ENCODE assay signal across 17 mouse cellular contexts in the genomic region with DNA sequence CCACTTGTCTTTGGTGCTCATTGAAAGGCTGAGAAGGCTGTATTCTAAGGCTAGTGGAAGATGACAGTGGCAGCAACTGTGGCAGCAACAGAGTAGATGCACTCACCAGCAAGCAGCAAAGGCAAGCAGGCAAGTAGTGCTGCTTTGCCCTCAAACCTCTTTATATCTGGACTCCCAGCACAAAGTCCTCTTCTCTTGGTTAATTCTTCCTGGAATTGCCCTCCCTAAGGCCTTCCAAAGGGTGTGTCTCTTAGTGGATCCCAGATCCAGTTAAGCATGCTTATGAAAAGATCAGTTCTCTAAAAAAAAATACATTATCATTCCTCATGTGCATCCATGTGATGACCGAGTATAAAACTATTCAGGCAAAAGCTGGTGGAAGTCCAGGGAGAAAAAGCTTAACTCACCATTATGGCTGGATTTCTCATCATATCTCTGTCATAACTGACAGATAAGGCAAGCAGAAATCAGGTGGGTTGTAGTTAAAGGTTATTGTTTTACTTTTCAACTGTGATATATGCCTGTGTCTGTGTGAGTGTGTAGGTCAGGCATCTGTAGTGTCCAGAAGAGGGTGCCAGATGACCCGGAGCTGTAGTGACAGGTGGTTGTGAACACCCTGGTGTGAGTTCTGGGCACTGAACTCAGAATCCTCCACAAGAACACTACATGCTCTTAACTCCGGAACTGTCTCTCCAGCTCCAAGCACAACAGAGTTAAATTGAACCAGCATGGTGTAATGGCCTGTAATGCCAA. TPM values are rescaled to one million over a fixed set of nuclear protein-coding genes. Genes with fewer than 3 reads are reported as not detected.
A peak's percentile ranks its signal among the peaks of the same experiment; 100 is the strongest.
DNase-seq lines count a peak whose midpoint lies in the region; ATAC-seq and TF ChIP-seq lines count a peak whose summit lies in the region.
"Had no signal": no experiment of that assay in that cellular context is flagged by ENCODE, and none has a peak within 500 bp of the region (broad histone marks: within the 10 kb centered on the region; RNA-seq: fewer than 3 reads in every experiment).

No protein-coding gene starts in this region.

- 79% methylated on average over 3 of the region's 3 CpGs for WGBS in intestine, embryonic 15.5 days
- WGBS in stomach, postnatal 0 days, result 82% methylated on average over 3 of the region's 3 CpGs

- no peak overlapping the region for H3K27ac ChIP-seq in intestine, embryonic 15.5 days
- H3K27ac ChIP-seq in stomach, postnatal 0 days (replicated peaks), result no peak overlapping the region
- H3K27ac ChIP-seq: embryonic facial prominence, embryonic 13.5 days; forebrain, embryonic 12.5 days; hindbrain, embryonic 10.5 days; hindbrain, embryonic 14.5 days had no signal

- H3K4me2 ChIP-seq in intestine, embryonic 15.5 days (replicated peaks), result no peak overlapping the region
- no peak overlapping the region for H3K4me2 ChIP-seq in stomach, postnatal 0 days (replicated peaks; ENCODE audit: low read depth)
- H3K4me2 ChIP-seq: embryonic facial prominence, embryonic 13.5 days; forebrain, embryonic 12.5 days; heart, embryonic 12.5 days; hindbrain, embryonic 14.5 days had no signal

- DNase-seq in 416B (ENCODE audit: low read depth) (peak; percentile 23), A20 (ENCODE audit: low read depth, low spot score) (peak; percentile 26)
- no peak for DNase-seq in stomach, postnatal 0 days (ENCODE audit: low spot score)
- no peak for DNase-seq in frontal cortex, postnatal 14 days (ENCODE audit: low spot score in 2 of 2)
- no peak for DNase-seq in left cerebral cortex, adult 8-10 months (ENCODE audit: low spot score in 2 of 2)
- DNase-seq: cerebellum, adult 18-20 months; cerebellum, adult 9-11 months; cerebellum, postnatal 36 days; gastrocnemius, adult 2 months; gastrocnemius, postnatal 25 days had no signal

- no peak overlapping the region for H3K9ac ChIP-seq in intestine, embryonic 15.5 days
- no peak overlapping the region for H3K9ac ChIP-seq in stomach, postnatal 0 days (ENCODE audit: low read length)
- H3K9ac ChIP-seq: embryonic facial prominence, embryonic 13.5 days; forebrain, embryonic 12.5 days; heart, embryonic 12.5 days; hindbrain, embryonic 14.5 days had no signal

- ATAC-seq in intestine, embryonic 15.5 days, result peak; percentile 79
- ATAC-seq in stomach, postnatal 0 days (ENCODE audit: low FRiP score, low TSS enrichment), result no peak
- ATAC-seq: forebrain, embryonic 16.5 days had no signal

- H3K36me3 ChIP-seq in intestine, embryonic 15.5 days, result no peaks in the 10 kb centered on the region
- no peaks in the 10 kb centered on the region for H3K36me3 ChIP-seq in stomach, postnatal 0 days (ENCODE audit: control insufficient read depth, insufficient read depth, low read length)
- H3K36me3 ChIP-seq: embryonic facial prominence, embryonic 13.5 days; forebrain, embryonic 12.5 days; heart, embryonic 12.5 days; hindbrain, embryonic 10.5 days had no signal

- no peak for TF ChIP-seq EP300 in stomach, postnatal 0 days (optimal IDR thresholded peaks at IDR 0.05)

- peak; percentile 11; the same call in 1 of the 2 replicates for TF ChIP-seq CTCF in stomach, postnatal 0 days (IDR thresholded peaks at IDR 0.05; ENCODE audit: low read depth)

- no peaks in the 10 kb centered on the region for H3K27me3 ChIP-seq in intestine, embryonic 15.5 days (replicated peaks)
- H3K27me3 ChIP-seq in stomach, postnatal 0 days (ENCODE audit: control insufficient read depth, insufficient read depth, low read length), result no peaks in the 10 kb centered on the region
- H3K27me3 ChIP-seq: embryonic facial prominence, embryonic 13.5 days; forebrain, embryonic 12.5 days; heart, embryonic 12.5 days had no signal

- H3K4me3 ChIP-seq in intestine, embryonic 15.5 days (replicated peaks), result no peak overlapping the region
- H3K4me3 ChIP-seq in stomach, postnatal 0 days (ENCODE audit: low read depth, low read length), result no peak overlapping the region
- H3K4me3 ChIP-seq: embryonic facial prominence, embryonic 13.5 days; forebrain, embryonic 12.5 days; gastrocnemius, adult 2 months; heart, embryonic 12.5 days; hindbrain, embryonic 10.5 days had no signal

- no peaks in the 10 kb centered on the region for H3K9me3 ChIP-seq in intestine, embryonic 15.5 days
- H3K9me3 ChIP-seq in stomach, postnatal 0 days (ENCODE audit: control insufficient read depth, low read length), result no peaks in the 10 kb centered on the region
- H3K9me3 ChIP-seq: embryonic facial prominence, embryonic 13.5 days; forebrain, embryonic 12.5 days; heart, embryonic 12.5 days; hindbrain, embryonic 10.5 days had no signal

- no peaks in the 10 kb centered on the region for H3K4me1 ChIP-seq in intestine, embryonic 15.5 days (replicated peaks)
- H3K4me1 ChIP-seq in stomach, postnatal 0 days (replicated peaks; ENCODE audit: control insufficient read depth, insufficient read depth), result no peaks in the 10 kb centered on the region
- H3K4me1 ChIP-seq: embryonic facial prominence, embryonic 13.5 days; forebrain, embryonic 12.5 days had no signal

RNA-seq across cellular contexts. Expression of a gene that starts 13.4 kb away (rescaled TPM):
- polyA plus RNA-seq in intestine, embryonic 15.5 days (2015; fragmentation: Nextera tagmentation; extraction: Ambion mirVana), result 5.1 and 7.7 TPM in 2 replicates
- polyA plus RNA-seq in stomach, postnatal 0 days (2015; fragmentation: Nextera tagmentation; extraction: Ambion mirVana), result 3.8 and 4.0 TPM in 2 replicates
- 10 to 100 TPM; 62.4 to 89.4 (median 68.0) TPM for total RNA-seq in left cerebral cortex, adult 8-10 months (2022)

Comparison
In these comparisons a context has a peak if more than half of its experiments do, and no peak if none do; other contexts are left out.
1. DNase-seq: peak in 416B (single experiment) and A20 (single experiment); none in stomach, postnatal 0 days (single experiment), frontal cortex, postnatal 14 days (0 of 2) and left cerebral cortex, adult 8-10 months (0 of 2).